Mouse (Mus musculus): ENCODE measurements around the gene 6030458C11Rik.
A peak's percentile ranks its signal among the peaks of the same experiment; 100 is the strongest.

- no peak for TF ChIP-seq POLR2A (IDR thresholded peaks at IDR 0.05; ENCODE audit: low read depth, low read length)
- TF ChIP-seq MAX (IDR thresholded peaks at IDR 0.05; ENCODE audit: low read length): no peak
- TF ChIP-seq ZC3H11A (IDR thresholded peaks at IDR 0.05; ENCODE audit: low read depth, low read length): no peak
- TF ChIP-seq CTCF (conservative IDR thresholded peaks at IDR 0.05 in 1 of 2, IDR thresholded peaks at IDR 0.05 in 1 of 2; ENCODE audit: low read depth in 2 of 2, low read length in 2 of 2): peak in 1 of 2 experiments; percentile 33; a peak in 2 of 4 replicates
- no peak for TF ChIP-seq HCFC1 (IDR thresholded peaks at IDR 0.05; ENCODE audit: low read depth, low read length)
- no peak for TF ChIP-seq EP300 (IDR thresholded peaks at IDR 0.05; ENCODE audit: low read length)
- TF ChIP-seq ZNF384 (IDR thresholded peaks at IDR 0.05; ENCODE audit: low read depth, low read length): no peak
- no peak for TF ChIP-seq MAZ (IDR thresholded peaks at IDR 0.05; ENCODE audit: low read depth, low read length)
- no peak for TF ChIP-seq E2F4 (IDR thresholded peaks at IDR 0.05; ENCODE audit: insufficient replicate concordance, low read depth, low read length)
- no peak for TF ChIP-seq BHLHE40 (IDR thresholded peaks at IDR 0.05; ENCODE audit: low read depth, low read length)
Measured at GRCm38 (mm10) chr15:12849373-12849772, 24.9 kb upstream of the 6030458C11Rik start.

Measured in CH12.LX (cell line).